Mouse (Mus musculus): ENCODE results near the gene Ly6g5c. TPM values are rescaled to one million over a fixed set of nuclear protein-coding genes. Genes with fewer than 3 reads are reported as not detected.

Gene Ly6g5c
- polyA plus RNA-seq, 1 experiment from 2014 or later = not detected

DNA sequence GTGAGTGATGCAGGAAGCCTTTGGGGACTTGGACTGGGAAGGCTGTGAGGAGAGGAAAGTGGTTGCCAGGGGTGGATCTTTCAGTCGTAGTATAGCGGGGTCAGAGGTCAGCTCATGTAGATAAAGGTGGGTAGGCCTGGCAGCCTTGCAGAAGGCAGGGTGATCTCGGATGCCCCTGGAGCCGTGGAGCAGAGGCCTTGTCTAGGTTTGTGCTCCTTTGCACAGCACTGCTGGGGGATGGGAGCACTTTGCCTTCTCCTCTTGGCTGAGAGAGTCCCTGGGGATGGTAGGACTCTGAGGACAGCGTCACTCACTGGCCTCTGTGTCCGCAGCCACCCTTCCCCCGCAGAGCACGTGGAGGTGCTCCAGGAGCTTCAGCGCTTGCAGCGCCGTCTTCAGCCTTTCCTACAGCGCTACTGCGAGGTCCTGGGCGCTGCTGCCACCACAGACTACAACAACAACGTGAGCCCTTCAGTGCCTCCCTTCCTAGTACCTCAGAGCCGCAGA lies 32.5 kb downstream of the Ly6g5c start:
- 87% methylated on average over 16 of the region's 16 CpGs for WGBS
- Histone ChIP-seq H3K4me2 (ENCODE audit: low read length) (no peak overlapping the region), H3K4me1 (ENCODE audit: control insufficient read depth, insufficient read depth, low read length) (peaks cover 24% of the 10 kb centered on the region), H3K36me3 (ENCODE audit: control insufficient read depth, insufficient read depth, low read length) (peaks cover 59% of the 10 kb centered on the region), H3K27ac (ENCODE audit: low read length) (no peak overlapping the region), H3K9me3 (replicated peaks; ENCODE audit: control insufficient read depth, low read length, poor library complexity, severe bottlenecking) (no peaks in the 10 kb centered on the region), H3K9ac (ENCODE audit: low read depth, low read length) (no peak overlapping the region), H3K4me3 (ENCODE audit: low read depth, low read length) (no peak overlapping the region), H3K27me3 (ENCODE audit: control insufficient read depth, insufficient read depth, low read depth, low read length) (no peaks in the 10 kb centered on the region)
- no peak for ATAC-seq

DNA sequence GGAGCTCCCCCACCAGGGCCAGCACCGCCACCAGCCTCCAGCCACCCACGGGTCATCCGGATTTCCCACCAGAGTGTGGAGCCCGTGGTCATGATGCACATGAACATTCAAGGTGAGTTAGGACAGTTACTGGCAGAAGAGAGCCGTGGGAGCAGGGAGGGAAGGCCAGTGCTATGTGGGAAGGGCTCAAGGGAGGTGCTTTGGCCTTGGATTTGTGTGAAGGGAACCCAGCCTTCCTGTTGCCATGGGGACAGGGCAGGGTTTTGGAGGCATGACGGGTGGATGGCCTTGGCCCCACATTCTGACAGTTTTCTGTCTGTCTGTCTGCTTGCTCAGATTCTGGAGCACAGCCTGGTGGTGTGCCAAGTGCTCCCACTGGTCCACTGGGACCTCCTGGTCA lies 33.9 kb downstream of the Ly6g5c start:
- no peak overlapping the region for H3K27ac ChIP-seq (ENCODE audit: low read length)
- no peak overlapping the region for H3K4me2 ChIP-seq (ENCODE audit: low read length)
- ATAC-seq = no peak
- H3K9ac ChIP-seq (ENCODE audit: low read depth, low read length) = no peak overlapping the region
- H3K27me3 ChIP-seq (ENCODE audit: control insufficient read depth, insufficient read depth, low read depth, low read length) = no peaks in the 10 kb centered on the region
- no peak overlapping the region for H3K4me3 ChIP-seq (ENCODE audit: low read depth, low read length)
- peaks cover 67% of the 10 kb centered on the region for H3K36me3 ChIP-seq (ENCODE audit: control insufficient read depth, insufficient read depth, low read length)
- H3K9me3 ChIP-seq (replicated peaks; ENCODE audit: control insufficient read depth, low read length, poor library complexity, severe bottlenecking) = no peaks in the 10 kb centered on the region
- H3K4me1 ChIP-seq (ENCODE audit: control insufficient read depth, insufficient read depth, low read length) = peaks cover 15% of the 10 kb centered on the region
- 88% methylated on average over 6 of the region's 6 CpGs for WGBS

DNA sequence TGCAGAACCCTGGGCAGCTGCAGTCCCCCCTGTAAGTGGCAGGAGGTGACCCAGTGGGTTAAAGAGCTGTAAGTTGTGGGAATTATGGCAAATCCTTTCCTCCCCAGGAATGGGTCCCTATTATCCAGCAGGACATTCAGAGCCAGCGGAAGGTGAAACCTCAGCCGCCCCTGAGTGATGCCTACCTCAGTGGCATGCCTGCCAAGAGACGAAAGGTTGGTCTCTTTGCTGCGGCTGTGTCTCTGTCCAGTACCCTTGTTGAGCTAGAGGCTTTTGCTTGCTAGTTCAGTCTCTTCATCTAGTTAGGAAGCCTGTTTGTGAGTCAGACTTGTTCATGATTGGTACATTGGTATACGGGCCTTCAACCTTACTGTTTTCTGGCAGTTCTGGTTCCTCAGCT lies 38.1 kb downstream of the Ly6g5c start:
- H3K27ac ChIP-seq (ENCODE audit: low read length) = no peak overlapping the region

DNA sequence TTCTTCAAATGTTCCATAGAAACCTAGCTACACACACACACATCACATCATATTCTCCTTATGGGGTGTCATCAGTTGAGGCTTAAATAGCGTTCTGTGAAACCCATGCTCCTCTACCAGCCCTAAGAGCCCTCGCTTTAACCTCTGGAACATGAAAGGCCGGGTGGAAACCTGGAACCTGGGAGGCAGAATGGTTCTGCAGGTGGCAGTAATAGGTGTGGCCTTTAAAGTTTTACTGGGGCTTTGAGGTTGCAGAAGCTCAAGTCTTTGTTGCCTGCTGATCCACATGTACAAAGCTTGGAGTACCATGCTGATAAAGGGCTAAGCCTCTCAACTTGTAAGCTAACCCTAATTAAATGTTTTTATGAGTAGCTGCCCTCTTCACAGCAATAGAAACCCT lies 39.3 kb downstream of the Ly6g5c start:
- Histone ChIP-seq H3K4me1 (ENCODE audit: control insufficient read depth, insufficient read depth, low read length) (no peaks in the 10 kb centered on the region), H3K27me3 (ENCODE audit: control insufficient read depth, insufficient read depth, low read depth, low read length) (no peaks in the 10 kb centered on the region), H3K27ac (ENCODE audit: low read length) (no peak overlapping the region), H3K9ac (ENCODE audit: low read depth, low read length) (no peak overlapping the region), H3K4me3 (ENCODE audit: low read depth, low read length) (no peak overlapping the region), H3K9me3 (replicated peaks; ENCODE audit: control insufficient read depth, low read length, poor library complexity, severe bottlenecking) (no peaks in the 10 kb centered on the region), H3K36me3 (ENCODE audit: control insufficient read depth, insufficient read depth, low read length) (peaks cover 67% of the 10 kb centered on the region), H3K4me2 (ENCODE audit: low read length) (no peak overlapping the region)
- WGBS = 53% methylated on average over 3 of the region's 3 CpGs
- ATAC-seq = no peak

More for the DNA sequence above, 38.1 kb downstream of the Ly6g5c start:
- H3K27me3 ChIP-seq (ENCODE audit: control insufficient read depth, insufficient read depth, low read depth, low read length) = no peaks in the 10 kb centered on the region
- no peak for ATAC-seq
- H3K4me1 ChIP-seq (ENCODE audit: control insufficient read depth, insufficient read depth, low read length) = no peaks in the 10 kb centered on the region
- no peaks in the 10 kb centered on the region for H3K9me3 ChIP-seq (replicated peaks; ENCODE audit: control insufficient read depth, low read length, poor library complexity, severe bottlenecking)
- peaks cover 75% of the 10 kb centered on the region for H3K36me3 ChIP-seq (ENCODE audit: control insufficient read depth, insufficient read depth, low read length)
- no peak overlapping the region for H3K9ac ChIP-seq (ENCODE audit: low read depth, low read length)
- H3K4me3 ChIP-seq (ENCODE audit: low read depth, low read length) = no peak overlapping the region
- no peak overlapping the region for H3K4me2 ChIP-seq (ENCODE audit: low read length)
- 90% methylated on average over 5 of the region's 5 CpGs for WGBS

DNA sequence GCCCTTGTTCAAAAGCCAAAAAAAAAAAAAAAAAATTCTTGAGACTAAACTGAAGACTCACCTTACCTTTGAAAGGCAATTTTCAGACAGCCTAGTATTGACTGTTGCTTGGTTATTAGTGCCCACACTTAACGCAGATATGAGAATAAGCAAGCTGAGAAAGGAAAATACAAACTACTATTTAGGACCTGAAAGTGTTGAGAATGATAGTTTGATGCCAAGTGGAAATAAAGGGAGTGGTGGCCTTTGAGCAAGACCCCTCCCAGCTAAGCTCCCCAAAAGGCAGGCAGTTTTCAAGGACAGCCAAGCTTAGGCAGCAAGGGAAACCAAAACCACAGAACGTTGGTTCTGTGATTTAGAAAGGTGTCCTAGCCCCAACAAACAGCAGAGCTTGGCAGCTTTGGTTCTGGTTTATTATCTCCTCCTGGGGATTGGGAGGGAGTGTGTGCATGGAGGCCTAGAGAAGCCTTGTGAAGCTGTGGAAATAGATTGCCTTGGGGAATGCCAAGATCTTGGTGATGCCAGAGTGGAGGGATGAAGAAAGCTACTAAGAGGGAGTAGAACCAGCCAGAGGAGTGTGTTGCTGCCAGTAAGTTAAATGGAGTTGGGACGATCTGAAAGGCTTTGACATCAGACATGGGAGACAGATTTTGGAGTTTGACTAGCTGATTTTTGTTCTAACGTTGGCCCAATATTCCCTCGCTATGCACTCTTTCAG lies 40.0 kb downstream of the Ly6g5c start:
- no peak for ATAC-seq

DNA sequence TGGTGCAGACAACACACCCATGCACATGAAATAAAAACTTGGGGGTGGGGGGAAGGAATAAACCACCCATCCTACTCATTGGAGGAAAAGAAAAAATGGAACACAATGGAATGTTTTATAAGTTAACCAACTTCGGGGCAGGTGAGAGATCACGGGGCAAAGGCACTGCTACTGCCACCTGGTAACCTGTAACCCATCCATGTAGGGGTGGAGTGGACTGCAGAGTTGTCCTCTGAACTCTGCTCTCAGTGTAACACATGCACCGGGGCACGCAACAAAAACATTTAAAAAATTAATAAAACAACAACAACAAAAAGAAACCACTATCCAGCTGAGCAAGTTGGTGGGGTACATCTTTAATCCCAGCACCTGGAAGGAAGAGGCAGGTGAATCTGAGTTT lies 44.0 kb downstream of the Ly6g5c start:
- Histone ChIP-seq H3K9ac (ENCODE audit: low read depth, low read length) (no peak overlapping the region), H3K36me3 (ENCODE audit: control insufficient read depth, insufficient read depth, low read length) (peaks cover 74% of the 10 kb centered on the region), H3K4me2 (ENCODE audit: low read length) (no peak overlapping the region), H3K4me3 (ENCODE audit: low read depth, low read length) (no peak overlapping the region), H3K27ac (ENCODE audit: low read length) (no peak overlapping the region), H3K4me1 (ENCODE audit: control insufficient read depth, insufficient read depth, low read length) (no peaks in the 10 kb centered on the region), H3K27me3 (ENCODE audit: control insufficient read depth, insufficient read depth, low read depth, low read length) (no peaks in the 10 kb centered on the region), H3K9me3 (replicated peaks; ENCODE audit: control insufficient read depth, low read length, poor library complexity, severe bottlenecking) (no peaks in the 10 kb centered on the region)
- no peak for ATAC-seq
- 93% methylated on average over 4 of the region's 4 CpGs for WGBS

More for the DNA sequence above, 40.0 kb downstream of the Ly6g5c start:
- H3K27ac ChIP-seq (ENCODE audit: low read length) = no peak overlapping the region
- H3K4me3 ChIP-seq (ENCODE audit: low read depth, low read length) = no peak overlapping the region
- WGBS = 62% methylated on average over 5 of the region's 5 CpGs
- no peak overlapping the region for H3K4me2 ChIP-seq (ENCODE audit: low read length)
- no peaks in the 10 kb centered on the region for H3K4me1 ChIP-seq (ENCODE audit: control insufficient read depth, insufficient read depth, low read length)
- no peak overlapping the region for H3K9ac ChIP-seq (ENCODE audit: low read depth, low read length)
- no peaks in the 10 kb centered on the region for H3K9me3 ChIP-seq (replicated peaks; ENCODE audit: control insufficient read depth, low read length, poor library complexity, severe bottlenecking)
- H3K36me3 ChIP-seq (ENCODE audit: control insufficient read depth, insufficient read depth, low read length) = peaks cover 67% of the 10 kb centered on the region
- H3K27me3 ChIP-seq (ENCODE audit: control insufficient read depth, insufficient read depth, low read depth, low read length) = no peaks in the 10 kb centered on the region

DNA sequence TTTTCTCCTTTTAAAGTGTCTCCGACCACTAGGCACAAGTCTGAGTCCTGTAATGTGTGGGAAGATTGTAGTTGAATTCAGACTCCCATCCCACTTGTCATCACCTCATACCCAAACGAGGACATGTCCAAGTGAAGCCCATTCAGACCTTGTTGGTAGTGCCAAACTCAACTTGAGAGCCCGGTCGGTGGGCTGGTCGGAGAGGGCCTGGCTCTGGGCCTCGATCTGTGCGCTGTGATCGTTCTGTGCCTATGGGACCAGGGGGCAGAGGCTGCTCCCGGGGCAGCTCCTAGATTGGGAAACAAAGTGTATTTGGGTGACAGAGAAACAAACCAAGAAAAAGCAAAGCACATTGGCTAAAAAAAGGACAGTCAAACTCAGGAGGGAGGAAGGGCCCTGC lies 45.0 kb downstream of the Ly6g5c start:
- no peak overlapping the region for H3K4me2 ChIP-seq (ENCODE audit: low read length)
- H3K27me3 ChIP-seq (ENCODE audit: control insufficient read depth, insufficient read depth, low read depth, low read length) = no peaks in the 10 kb centered on the region
- H3K36me3 ChIP-seq (ENCODE audit: control insufficient read depth, insufficient read depth, low read length) = peaks cover 78% of the 10 kb centered on the region
- no peaks in the 10 kb centered on the region for H3K4me1 ChIP-seq (ENCODE audit: control insufficient read depth, insufficient read depth, low read length)
- no peak for ATAC-seq
- no peak overlapping the region for H3K9ac ChIP-seq (ENCODE audit: low read depth, low read length)
- WGBS = 91% methylated on average over 9 of the region's 9 CpGs
- H3K27ac ChIP-seq (ENCODE audit: low read length) = no peak overlapping the region
- H3K9me3 ChIP-seq (replicated peaks; ENCODE audit: control insufficient read depth, low read length, poor library complexity, severe bottlenecking) = no peaks in the 10 kb centered on the region
- H3K4me3 ChIP-seq (ENCODE audit: low read depth, low read length) = no peak overlapping the region

DNA sequence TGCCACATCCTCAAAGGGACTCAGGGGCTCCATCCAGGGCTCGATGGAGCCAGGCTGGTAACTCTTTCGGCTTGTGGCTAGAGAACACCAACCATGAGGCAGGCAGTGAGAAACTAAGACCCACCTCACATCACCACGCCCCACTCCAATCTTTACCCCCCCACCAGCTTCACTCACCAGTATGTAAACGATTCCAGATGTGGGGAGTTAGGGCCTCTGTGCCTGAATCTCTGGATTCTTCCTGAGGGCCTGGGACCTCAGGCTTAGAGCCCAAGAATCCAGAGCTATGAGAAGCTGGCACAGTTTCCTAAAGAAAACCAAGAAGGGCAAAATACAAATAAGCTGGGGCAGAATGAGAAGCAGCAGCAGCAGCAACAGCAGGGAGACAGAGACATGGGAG lies 45.9 kb downstream of the Ly6g5c start:
- ATAC-seq = no peak
- H3K4me2 ChIP-seq (ENCODE audit: low read length) = no peak overlapping the region
- no peak overlapping the region for H3K4me3 ChIP-seq (ENCODE audit: low read depth, low read length)
- H3K9me3 ChIP-seq (replicated peaks; ENCODE audit: control insufficient read depth, low read length, poor library complexity, severe bottlenecking) = no peaks in the 10 kb centered on the region
- H3K9ac ChIP-seq (ENCODE audit: low read depth, low read length) = no peak overlapping the region
- 93% methylated on average over 4 of the region's 4 CpGs for WGBS
- no peaks in the 10 kb centered on the region for H3K4me1 ChIP-seq (ENCODE audit: control insufficient read depth, insufficient read depth, low read length)
- peaks cover 86% of the 10 kb centered on the region for H3K36me3 ChIP-seq (ENCODE audit: control insufficient read depth, insufficient read depth, low read length)
- no peaks in the 10 kb centered on the region for H3K27me3 ChIP-seq (ENCODE audit: control insufficient read depth, insufficient read depth, low read depth, low read length)
- H3K27ac ChIP-seq (ENCODE audit: low read length) = no peak overlapping the region

DNA sequence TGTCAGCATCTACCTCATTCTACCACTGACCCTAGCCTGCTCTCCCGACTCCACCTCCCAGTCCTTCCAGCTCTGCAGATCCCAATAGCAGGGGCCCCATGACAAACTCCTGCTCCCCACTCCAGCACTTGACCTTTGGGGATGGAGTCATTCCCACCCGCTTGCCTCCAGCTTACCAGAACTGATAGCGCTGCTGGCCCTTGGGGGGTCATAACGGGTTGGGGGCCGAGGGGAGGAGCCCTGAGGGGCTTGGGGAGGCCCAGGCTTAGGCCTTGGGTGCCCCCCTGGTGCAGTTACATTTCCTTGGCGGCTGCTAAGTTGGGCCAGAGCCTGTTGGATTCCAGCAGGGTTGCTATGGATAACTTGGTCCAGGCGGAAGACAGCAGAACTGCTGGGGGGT lies 46.5 kb downstream of the Ly6g5c start:
- Histone ChIP-seq H3K9ac (ENCODE audit: low read depth, low read length) (no peak overlapping the region), H3K36me3 (ENCODE audit: control insufficient read depth, insufficient read depth, low read length) (peaks cover 87% of the 10 kb centered on the region), H3K27ac (ENCODE audit: low read length) (no peak overlapping the region), H3K27me3 (ENCODE audit: control insufficient read depth, insufficient read depth, low read depth, low read length) (no peaks in the 10 kb centered on the region), H3K9me3 (replicated peaks; ENCODE audit: control insufficient read depth, low read length, poor library complexity, severe bottlenecking) (no peaks in the 10 kb centered on the region), H3K4me1 (ENCODE audit: control insufficient read depth, insufficient read depth, low read length) (no peaks in the 10 kb centered on the region), H3K4me3 (ENCODE audit: low read depth, low read length) (no peak overlapping the region), H3K4me2 (ENCODE audit: low read length) (no peak overlapping the region)
- 71% methylated on average over 7 of the region's 7 CpGs for WGBS
- no peak for ATAC-seq

Measured in midbrain, embryonic 16.5 days (tissue).